Mouse (Mus musculus): ENCODE data around the gene Cul9.

Cul9 gene

GRCm38 (mm10) chr17:46453302-46453948 lies 92.8 kb downstream of the Cul9 start:
- DNase-seq (ENCODE audit: low read depth, low spot score), result no peak

GRCm38 (mm10) chr17:46452683-46453082 lies 93.5 kb downstream of the Cul9 start:
- DNase-seq (ENCODE audit: low read depth, low spot score), result no peak
